Mouse (Mus musculus): ENCODE measurements at regions not wholly inside any gene's neighbourhood (a gene's known extent, or its start where the extent isn't known, plus 50 kb on each side); places are given as distances from the start of the nearest gene placed in this dataset.

- Histone ChIP-seq H3K36me3 (ENCODE audit: control insufficient read depth, insufficient read depth) (no peaks in the 10 kb centered on the region), H3K27me3 (ENCODE audit: control insufficient read depth, insufficient read depth, insufficient read length) (no peaks in the 10 kb centered on the region), H3K79me2 (ENCODE audit: control insufficient read depth, insufficient read depth) (no peaks in the 10 kb centered on the region), H3K4me3 (no peak overlapping the region), H3K4me2 (ENCODE audit: low read depth) (no peak overlapping the region), H3ac (ENCODE audit: control insufficient read depth, insufficient read length) (no peak overlapping the region)
- TF ChIP-seq MYOG (IDR thresholded peaks at IDR 0.05; ENCODE audit: control insufficient read depth in 1 of 3, insufficient read depth in 1 of 3, insufficient read length in 2 of 3, low read depth in 2 of 3) (no peak), MYOD1 (IDR thresholded peaks at IDR 0.05; ENCODE audit: control insufficient read depth in 1 of 3, insufficient read length in 2 of 3, low read depth in 2 of 3) (no peak), TCF12 (IDR thresholded peaks at IDR 0.05; ENCODE audit: insufficient read depth, poor library complexity, severe bottlenecking) (no peak), USF1 (IDR thresholded peaks at IDR 0.05; ENCODE audit: low read depth) (no peak), TCF3 (IDR thresholded peaks at IDR 0.05; ENCODE audit: insufficient read length, low read depth) (no peak), SRF (IDR thresholded peaks at IDR 0.05; ENCODE audit: control insufficient read depth, insufficient read length, low read depth) (no peak), REST (IDR thresholded peaks at IDR 0.05; ENCODE audit: insufficient read depth, insufficient read length) (no peak), MAX (IDR thresholded peaks at IDR 0.05; ENCODE audit: low read depth) (no peak), CEBPB (IDR thresholded peaks at IDR 0.05; ENCODE audit: insufficient read depth, poor library complexity, severe bottlenecking) (no peak), E2F4 (IDR thresholded peaks at IDR 0.05; ENCODE audit: insufficient read depth) (no peak)
These were observed 119.2 kb upstream of the Ly86 start for GRCm38 (mm10) chr13:37225834-37226233.

- Histone ChIP-seq H3ac (ENCODE audit: control insufficient read depth, insufficient read length) (no peak overlapping the region), H3K4me2 (ENCODE audit: low read depth) (no peak overlapping the region), H3K4me3 (no peak overlapping the region), H3K27me3 (ENCODE audit: control insufficient read depth, insufficient read depth, insufficient read length) (no peaks in the 10 kb centered on the region), H3K79me2 (ENCODE audit: control insufficient read depth, insufficient read depth) (no peaks in the 10 kb centered on the region), H3K36me3 (ENCODE audit: control insufficient read depth, insufficient read depth) (no peaks in the 10 kb centered on the region)
- TF ChIP-seq USF1 (IDR thresholded peaks at IDR 0.05; ENCODE audit: low read depth) (no peak), E2F4 (IDR thresholded peaks at IDR 0.05; ENCODE audit: insufficient read depth) (no peak), MYOD1 (IDR thresholded peaks at IDR 0.05; ENCODE audit: control insufficient read depth in 1 of 3, insufficient read length in 2 of 3, low read depth in 2 of 3) (no peak), SRF (IDR thresholded peaks at IDR 0.05; ENCODE audit: control insufficient read depth, insufficient read length, low read depth) (no peak), TCF3 (IDR thresholded peaks at IDR 0.05; ENCODE audit: insufficient read length, low read depth) (no peak), CEBPB (IDR thresholded peaks at IDR 0.05; ENCODE audit: insufficient read depth, poor library complexity, severe bottlenecking) (no peak), REST (IDR thresholded peaks at IDR 0.05; ENCODE audit: insufficient read depth, insufficient read length) (no peak), TCF12 (IDR thresholded peaks at IDR 0.05; ENCODE audit: insufficient read depth, poor library complexity, severe bottlenecking) (no peak), MYOG (IDR thresholded peaks at IDR 0.05; ENCODE audit: control insufficient read depth in 1 of 3, insufficient read depth in 1 of 3, insufficient read length in 2 of 3, low read depth in 2 of 3) (no peak)
These were observed 124.6 kb upstream of the Ly86 start for GRCm38 (mm10) chr13:37220436-37220835.

- H3K27me3 ChIP-seq (ENCODE audit: control insufficient read depth, insufficient read depth, insufficient read length) = no peaks in the 10 kb centered on the region
- no peak overlapping the region for H3K4me2 ChIP-seq (ENCODE audit: low read depth)
- H3ac ChIP-seq (ENCODE audit: control insufficient read depth, insufficient read length) = no peak overlapping the region
- H3K79me2 ChIP-seq (ENCODE audit: control insufficient read depth, insufficient read depth) = no peaks in the 10 kb centered on the region
- H3K4me3 ChIP-seq = no peak overlapping the region
- H3K36me3 ChIP-seq (ENCODE audit: control insufficient read depth, insufficient read depth) = no peaks in the 10 kb centered on the region
- TF ChIP-seq MYOG (IDR thresholded peaks at IDR 0.05; ENCODE audit: control insufficient read depth in 1 of 3, insufficient read depth in 1 of 3, insufficient read length in 2 of 3, low read depth in 2 of 3) = no peak
- no peak for TF ChIP-seq TCF12 (IDR thresholded peaks at IDR 0.05; ENCODE audit: insufficient read depth, poor library complexity, severe bottlenecking)
- TF ChIP-seq MAX (IDR thresholded peaks at IDR 0.05; ENCODE audit: low read depth) = no peak
- no peak for TF ChIP-seq USF1 (IDR thresholded peaks at IDR 0.05; ENCODE audit: low read depth)
- no peak for TF ChIP-seq POLR2A (IDR thresholded peaks at IDR 0.05; ENCODE audit: insufficient read length, low read depth)
- no peak for TF ChIP-seq CEBPB (IDR thresholded peaks at IDR 0.05; ENCODE audit: insufficient read depth, poor library complexity, severe bottlenecking)
- no peak for TF ChIP-seq TCF3 (IDR thresholded peaks at IDR 0.05; ENCODE audit: insufficient read length, low read depth)
- no peak for TF ChIP-seq E2F4 (IDR thresholded peaks at IDR 0.05; ENCODE audit: insufficient read depth)
- no peak for TF ChIP-seq MYOD1 (IDR thresholded peaks at IDR 0.05; ENCODE audit: control insufficient read depth in 1 of 3, insufficient read length in 2 of 3, low read depth in 2 of 3)
- no peak for TF ChIP-seq REST (IDR thresholded peaks at IDR 0.05; ENCODE audit: insufficient read depth, insufficient read length)
- TF ChIP-seq SRF (IDR thresholded peaks at IDR 0.05; ENCODE audit: control insufficient read depth, insufficient read length, low read depth) = no peak
- no peak for TF ChIP-seq POLR2AphosphoS2 (IDR thresholded peaks at IDR 0.05; ENCODE audit: insufficient read length, low read depth)
These were observed 126.4 kb upstream of the Ly86 start for GRCm38 (mm10) chr13:37218596-37218995.

- Histone ChIP-seq H3ac (ENCODE audit: control insufficient read depth, insufficient read length) (no peak overlapping the region), H3K79me2 (ENCODE audit: control insufficient read depth, insufficient read depth) (no peaks in the 10 kb centered on the region), H3K27me3 (ENCODE audit: control insufficient read depth, insufficient read depth, insufficient read length) (no peaks in the 10 kb centered on the region), H3K36me3 (ENCODE audit: control insufficient read depth, insufficient read depth) (no peaks in the 10 kb centered on the region), H3K4me3 (no peak overlapping the region), H3K4me2 (ENCODE audit: low read depth) (peak overlapping the region; percentile 10)
- TF ChIP-seq USF1 (IDR thresholded peaks at IDR 0.05; ENCODE audit: low read depth) (no peak), E2F4 (IDR thresholded peaks at IDR 0.05; ENCODE audit: insufficient read depth) (no peak), TCF3 (IDR thresholded peaks at IDR 0.05; ENCODE audit: insufficient read length, low read depth) (no peak), POLR2A (IDR thresholded peaks at IDR 0.05; ENCODE audit: insufficient read length, low read depth) (no peak), CEBPB (IDR thresholded peaks at IDR 0.05; ENCODE audit: insufficient read depth, poor library complexity, severe bottlenecking) (peak; percentile 64; the same call in 1 of the 2 replicates), POLR2AphosphoS2 (IDR thresholded peaks at IDR 0.05; ENCODE audit: insufficient read length, low read depth) (no peak), MAX (IDR thresholded peaks at IDR 0.05; ENCODE audit: low read depth) (peak; percentile 34), TCF12 (IDR thresholded peaks at IDR 0.05; ENCODE audit: insufficient read depth, poor library complexity, severe bottlenecking) (no peak), MYOG (IDR thresholded peaks at IDR 0.05; ENCODE audit: control insufficient read depth in 1 of 3, insufficient read depth in 1 of 3, insufficient read length in 2 of 3, low read depth in 2 of 3) (peak in 1 of 3 experiments; percentile 42), MYOD1 (IDR thresholded peaks at IDR 0.05; ENCODE audit: control insufficient read depth in 1 of 3, insufficient read length in 2 of 3, low read depth in 2 of 3) (no peak), REST (IDR thresholded peaks at IDR 0.05; ENCODE audit: insufficient read depth, insufficient read length) (no peak), SRF (IDR thresholded peaks at IDR 0.05; ENCODE audit: control insufficient read depth, insufficient read length, low read depth) (no peak)
These were observed 130.3 kb upstream of the Ly86 start for GRCm38 (mm10) chr13:37214590-37215282.

Data from myocyte (in vitro differentiated cells).